18 mouse cellular contexts compared by ENCODE assay signal in the genomic region with DNA sequence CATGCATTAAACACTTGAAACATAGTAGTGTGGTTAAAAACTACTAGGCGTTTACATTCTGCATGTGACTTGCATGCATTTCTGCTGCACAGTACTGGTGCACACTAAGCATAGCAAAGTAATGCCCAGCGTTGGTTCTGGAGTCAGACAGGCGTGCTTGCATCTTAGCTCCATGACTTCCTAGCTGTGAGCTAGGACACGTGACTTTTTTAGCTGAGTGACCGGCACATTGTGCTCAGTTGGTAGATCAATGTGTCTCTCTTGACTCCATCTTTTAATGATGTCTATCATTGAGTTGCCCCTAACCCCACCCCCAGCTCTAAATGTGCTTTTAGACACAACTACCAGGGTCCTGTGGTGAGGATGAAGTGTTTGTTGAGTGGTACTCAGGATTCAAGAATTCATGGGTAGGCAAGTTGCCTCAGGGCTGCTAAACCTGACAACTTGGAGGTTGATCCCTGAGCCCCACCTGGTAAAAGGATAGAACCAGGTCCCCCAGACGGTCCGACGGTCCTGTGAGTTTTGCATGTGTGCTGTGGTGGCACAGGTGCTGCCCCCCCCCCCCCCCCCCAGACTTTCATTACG. TPM values are rescaled to one million over a fixed set of nuclear protein-coding genes. Genes with fewer than 3 reads are reported as not detected.
DNase-seq lines count a peak whose midpoint lies in the region; ATAC-seq and TF ChIP-seq lines count a peak whose summit lies in the region.
"Had no signal": no experiment of that assay in that cellular context is flagged by ENCODE, and none has a peak within 500 bp of the region (broad histone marks: within the 10 kb centered on the region; RNA-seq: fewer than 3 reads in every experiment).

No protein-coding gene starts in this region.

- H3K27ac ChIP-seq in hindbrain, postnatal 0 days = no peak overlapping the region
- H3K27ac ChIP-seq in hindbrain, embryonic 10.5 days = no peak overlapping the region
- no peak overlapping the region for H3K27ac ChIP-seq in lung, postnatal 0 days (ENCODE audit: low read length)
- H3K27ac ChIP-seq in stomach, postnatal 0 days (replicated peaks) = no peak overlapping the region
- H3K27ac ChIP-seq: embryonic facial prominence, embryonic 15.5 days; forebrain, embryonic 13.5 days; layer of hippocampus, adult 2 months; neural tube, embryonic 15.5 days had no signal

- no peaks in the 10 kb centered on the region for H3K27me3 ChIP-seq in hindbrain, postnatal 0 days (ENCODE audit: insufficient read depth, low read length)
- no peaks in the 10 kb centered on the region for H3K27me3 ChIP-seq in hindbrain, embryonic 10.5 days (ENCODE audit: insufficient read depth, poor library complexity, severe bottlenecking)
- no peaks in the 10 kb centered on the region for H3K27me3 ChIP-seq in lung, postnatal 0 days (replicated peaks; ENCODE audit: insufficient read depth, low read length)
- H3K27me3 ChIP-seq in stomach, postnatal 0 days (ENCODE audit: control insufficient read depth, insufficient read depth, low read length) = no peaks in the 10 kb centered on the region
- H3K27me3 ChIP-seq: embryonic facial prominence, embryonic 15.5 days; forebrain, embryonic 13.5 days; neural tube, embryonic 15.5 days; Patski had no signal

- H3K36me3 ChIP-seq in hindbrain, postnatal 0 days (ENCODE audit: insufficient read depth, low read length) = no peaks in the 10 kb centered on the region
- no peaks in the 10 kb centered on the region for H3K36me3 ChIP-seq in hindbrain, embryonic 10.5 days
- H3K36me3 ChIP-seq in lung, postnatal 0 days (ENCODE audit: insufficient read depth, low read length) = no peaks in the 10 kb centered on the region
- H3K36me3 ChIP-seq in stomach, postnatal 0 days (ENCODE audit: control insufficient read depth, insufficient read depth, low read length) = no peaks in the 10 kb centered on the region
- H3K36me3 ChIP-seq: embryonic facial prominence, embryonic 15.5 days; neural tube, embryonic 15.5 days had no signal

- H3K9me3 ChIP-seq in hindbrain, postnatal 0 days (ENCODE audit: low read length) = no peaks in the 10 kb centered on the region
- H3K9me3 ChIP-seq in hindbrain, embryonic 10.5 days = no peaks in the 10 kb centered on the region
- H3K9me3 ChIP-seq in lung, postnatal 0 days (ENCODE audit: low read length) = no peaks in the 10 kb centered on the region
- H3K9me3 ChIP-seq in stomach, postnatal 0 days (ENCODE audit: control insufficient read depth, low read length) = no peaks in the 10 kb centered on the region
- H3K9me3 ChIP-seq: embryonic facial prominence, embryonic 15.5 days; forebrain, embryonic 13.5 days; neural tube, embryonic 15.5 days had no signal

- no peak for TF ChIP-seq CTCF in hindbrain, postnatal 0 days (IDR thresholded peaks at IDR 0.05; ENCODE audit: low read depth)
- TF ChIP-seq CTCF in lung, postnatal 0 days (IDR thresholded peaks at IDR 0.05) = no peak
- TF ChIP-seq CTCF in stomach, postnatal 0 days (IDR thresholded peaks at IDR 0.05; ENCODE audit: low read depth) = no peak

- DNase-seq in hindbrain, postnatal 0 days (ENCODE audit: low spot score) = no peak
- DNase-seq in hindbrain, embryonic 10.5 days (ENCODE audit: low spot score) = no peak
- no peak for DNase-seq in lung, postnatal 0 days (ENCODE audit: low spot score)
- no peak for DNase-seq in lung, postnatal 10 days
- DNase-seq in stomach, postnatal 0 days (ENCODE audit: low spot score) = no peak
- no peak for DNase-seq in spleen, adult 18-20 months
- DNase-seq: cerebellum, adult 11-12 months; gastrocnemius, postnatal 10 days; heart, postnatal 14 days; retina, postnatal 1 day had no signal

- H3K9ac ChIP-seq in hindbrain, postnatal 0 days (replicated peaks; ENCODE audit: low read length) = no peak overlapping the region
- no peak overlapping the region for H3K9ac ChIP-seq in lung, postnatal 0 days (replicated peaks; ENCODE audit: low read depth)
- H3K9ac ChIP-seq in stomach, postnatal 0 days (ENCODE audit: low read length) = no peak overlapping the region
- H3K9ac ChIP-seq: embryonic facial prominence, embryonic 15.5 days; forebrain, embryonic 13.5 days; neural tube, embryonic 15.5 days had no signal

- no peak for ATAC-seq in hindbrain, postnatal 0 days
- ATAC-seq in lung, postnatal 0 days = no peak
- peak; percentile 22 for ATAC-seq in inflammation-experienced regulatory T-cells, adult 6 months
- no peak for ATAC-seq in stomach, postnatal 0 days (ENCODE audit: low FRiP score, low TSS enrichment)
- ATAC-seq: forebrain, embryonic 13.5 days; Patski had no signal

- 0 out of 2 replicates have a peak overlapping the region, but pooled peaks have one; percentile 17 for H3K4me2 ChIP-seq in hindbrain, postnatal 0 days (ENCODE audit: low read depth, low read length)
- H3K4me2 ChIP-seq in lung, postnatal 0 days (replicated peaks; ENCODE audit: low read depth, low read length) = peak overlapping the region; percentile 48; the same call in 1 of the 2 replicates
- H3K4me2 ChIP-seq in stomach, postnatal 0 days (replicated peaks; ENCODE audit: low read depth) = peak overlapping the region; percentile 52; the same call in 1 of the 2 replicates
- H3K4me2 ChIP-seq: forebrain, embryonic 13.5 days had no signal

- no peak overlapping the region for H3K4me3 ChIP-seq in hindbrain, postnatal 0 days (ENCODE audit: low read length)
- H3K4me3 ChIP-seq in hindbrain, embryonic 10.5 days = no peak overlapping the region
- H3K4me3 ChIP-seq in lung, postnatal 0 days (ENCODE audit: low read depth, low read length) = no peak overlapping the region
- no peak overlapping the region for H3K4me3 ChIP-seq in stomach, postnatal 0 days (ENCODE audit: low read depth, low read length)
- H3K4me3 ChIP-seq: forebrain, embryonic 13.5 days; neural tube, embryonic 15.5 days had no signal

- no peaks in the 10 kb centered on the region for H3K4me1 ChIP-seq in hindbrain, postnatal 0 days (ENCODE audit: insufficient read depth, low read length)
- H3K4me1 ChIP-seq in hindbrain, embryonic 10.5 days (replicated peaks) = peaks cover 2% of the 10 kb centered on the region; the same call in 1 of the 2 replicates
- no peaks in the 10 kb centered on the region for H3K4me1 ChIP-seq in lung, postnatal 0 days (ENCODE audit: insufficient read depth, low read depth, low read length)
- H3K4me1 ChIP-seq in stomach, postnatal 0 days (replicated peaks; ENCODE audit: control insufficient read depth, insufficient read depth) = no peaks in the 10 kb centered on the region
- H3K4me1 ChIP-seq: embryonic facial prominence, embryonic 15.5 days; forebrain, embryonic 13.5 days; neural tube, embryonic 15.5 days had no signal

- WGBS in hindbrain, postnatal 0 days = 88% methylated on average over 9 of the region's 9 CpGs
- 88% methylated on average over 9 of the region's 9 CpGs for WGBS in hindbrain, embryonic 10.5 days
- 74% methylated on average over 9 of the region's 9 CpGs for WGBS in lung, postnatal 0 days
- 88% methylated on average over 9 of the region's 9 CpGs for WGBS in stomach, postnatal 0 days

- no peak for TF ChIP-seq EP300 in lung, postnatal 0 days (IDR thresholded peaks at IDR 0.05)
- TF ChIP-seq EP300 in stomach, postnatal 0 days (optimal IDR thresholded peaks at IDR 0.05) = no peak

RNA-seq across cellular contexts. Expression of gene Mlana, which starts 9.8 kb away (rescaled TPM):
- total RNA-seq in hindbrain, postnatal 0 days (2014; rRNA removed) = not detected in 2 replicates
- polyA plus RNA-seq in hindbrain, postnatal 0 days (2015; fragmentation: Nextera tagmentation; extraction: Ambion mirVana) = not detected in 2 replicates
- 0.26 and 0.60 TPM in 2 replicates for polyA plus RNA-seq in hindbrain, embryonic 10.5 days (2016; fragmentation: Nextera tagmentation; extraction: Ambion mirVana)
- polyA plus RNA-seq in lung, postnatal 0 days (2015; fragmentation: Nextera tagmentation; extraction: Ambion mirVana) = 0.15 and 0.61 TPM in 2 replicates
- polyA plus RNA-seq in inflammation-experienced regulatory T-cells, adult 6 months (2017; shearing (Covaris generic)) = not detected
- polyA plus RNA-seq in stomach, postnatal 0 days (2015; fragmentation: Nextera tagmentation; extraction: Ambion mirVana) = not detected in 2 replicates
- total RNA-seq: common myeloid progenitor, adult 5-6 weeks; megakaryocyte-erythroid progenitor cell, adult 5-6 weeks had no signal
- polyA plus RNA-seq: forebrain, embryonic 13.5 days; neural tube, embryonic 15.5 days had no signal

RNA-seq across cellular contexts. Expression of gene Ermp1, which starts 59.2 kb away (rescaled TPM):
- 22.5 and 28.7 TPM in 2 replicates for total RNA-seq in hindbrain, postnatal 0 days (2014; rRNA removed)
- 10.9 and 11.4 TPM in 2 replicates for polyA plus RNA-seq in hindbrain, postnatal 0 days (2015; fragmentation: Nextera tagmentation; extraction: Ambion mirVana)
- 12.8 and 16.1 TPM in 2 replicates for polyA plus RNA-seq in hindbrain, embryonic 10.5 days (2016; fragmentation: Nextera tagmentation; extraction: Ambion mirVana)
- polyA plus RNA-seq in lung, postnatal 0 days (2015; fragmentation: Nextera tagmentation; extraction: Ambion mirVana) = 3.2 TPM in 2 replicates
- 10 to 100 TPM; 16.1 to 19.1 (median 16.9) TPM for polyA plus RNA-seq in inflammation-experienced regulatory T-cells, adult 6 months (2017; shearing (Covaris generic))
- polyA plus RNA-seq in stomach, postnatal 0 days (2015; fragmentation: Nextera tagmentation; extraction: Ambion mirVana) = 19.9 and 23.0 TPM in 2 replicates
